Mouse (Mus musculus): ENCODE results near the gene Zmym5. TPM values are rescaled to one million over a fixed set of nuclear protein-coding genes. Genes with fewer than 3 reads are reported as not detected.
"Not testable (repeated sequence)": the region's sequence is repeated elsewhere in the genome, so short reads cannot be mapped to it uniquely, and the experiment has no call there.

Zmym5 gene
- polyA plus RNA-seq (2015; fragmentation: Nextera tagmentation; extraction: Ambion mirVana): 23.6 and 26.2 TPM in 2 replicates

GRCm38 (mm10) chr14:56811701-56812339 is at the start of gene Zmym5:
Gene Zmym5, minus strand, starts transcription at chr14:56811716.
- peak within 1 kb of the TSS; percentile 65 for H3K4me2 ChIP-seq (ENCODE audit: low read depth, low read length)
- ATAC-seq (ENCODE audit: insufficient read depth, low FRiP score): peak; percentile 99
- H3K9ac ChIP-seq (ENCODE audit: low read length): peak within 1 kb of the TSS; percentile 86
- not testable (repeated sequence) for H3K9me3 ChIP-seq (replicated peaks; ENCODE audit: control insufficient read depth, low read length); H3K27me3 ChIP-seq (ENCODE audit: control insufficient read depth, insufficient read depth, low read length); H3K36me3 ChIP-seq (ENCODE audit: control insufficient read depth, insufficient read depth, low read length)
- 0% methylated on average over 43 of the region's 72 CpGs for WGBS
- peak within 1 kb of the TSS; percentile 95 for H3K27ac ChIP-seq (ENCODE audit: low read length)
- peaks cover 13% of the 10 kb centered on the region for H3K4me1 ChIP-seq (ENCODE audit: control insufficient read depth, insufficient read depth, low read length)
- H3K4me3 ChIP-seq (replicated peaks; ENCODE audit: low read length): peak within 1 kb of the TSS; percentile 73

- Histone ChIP-seq H3K9ac (ENCODE audit: low read length) (no peak overlapping the region), H3K27me3 (ENCODE audit: control insufficient read depth, insufficient read depth, low read length) (no peaks in the 10 kb centered on the region), H3K4me3 (replicated peaks; ENCODE audit: low read length) (no peak overlapping the region), H3K9me3 (replicated peaks; ENCODE audit: control insufficient read depth, low read length) (peaks cover 5% of the 10 kb centered on the region; the same call in 1 of the 2 replicates), H3K4me1 (ENCODE audit: control insufficient read depth, insufficient read depth, low read length) (no peaks in the 10 kb centered on the region), H3K4me2 (ENCODE audit: low read depth, low read length) (no peak overlapping the region), H3K36me3 (ENCODE audit: control insufficient read depth, insufficient read depth, low read length) (no peaks in the 10 kb centered on the region), H3K27ac (ENCODE audit: low read length) (no peak overlapping the region)
- ATAC-seq (ENCODE audit: insufficient read depth, low FRiP score): no peak
- WGBS: 55% methylated on average over 2 of the region's 2 CpGs
Observed at GRCm38 (mm10) chr14:56849681-56850080, 38.2 kb upstream of the Zmym5 start.

DNA sequence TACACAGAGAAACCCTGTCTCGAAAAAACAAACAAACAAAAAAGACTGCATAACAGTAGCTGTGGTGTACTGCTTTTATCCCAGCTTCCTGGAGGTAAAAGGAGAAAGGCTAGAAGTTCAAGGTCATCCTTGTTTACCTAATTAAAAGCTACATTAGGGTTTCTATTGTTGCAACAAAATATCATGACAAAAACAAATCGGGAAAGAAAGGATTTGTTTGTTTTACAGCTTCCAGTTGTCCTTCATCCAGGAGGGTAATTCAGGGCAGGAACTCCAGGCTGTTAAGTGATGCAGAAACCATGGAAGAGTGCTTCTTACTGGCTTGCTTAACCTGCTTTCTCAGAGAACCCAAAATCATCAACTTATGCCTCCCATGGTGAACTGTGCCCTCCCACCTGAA is 36.8 kb upstream of the Zmym5 start:
- WGBS: 61% methylated on average over 2 of the region's 2 CpGs
- no peaks in the 10 kb centered on the region for H3K4me1 ChIP-seq (ENCODE audit: control insufficient read depth, insufficient read depth, low read length)
- H3K27me3 ChIP-seq (ENCODE audit: control insufficient read depth, insufficient read depth, low read length): no peaks in the 10 kb centered on the region
- ATAC-seq (ENCODE audit: insufficient read depth, low FRiP score): no peak
- no peaks in the 10 kb centered on the region for H3K36me3 ChIP-seq (ENCODE audit: control insufficient read depth, insufficient read depth, low read length)
- no peak overlapping the region for H3K27ac ChIP-seq (ENCODE audit: low read length)
- no peak overlapping the region for H3K4me3 ChIP-seq (replicated peaks; ENCODE audit: low read length)
- H3K9ac ChIP-seq (ENCODE audit: low read length): no peak overlapping the region
- no peak overlapping the region for H3K4me2 ChIP-seq (ENCODE audit: low read depth, low read length)
- no peaks in the 10 kb centered on the region; the same call in 1 of the 2 replicates for H3K9me3 ChIP-seq (replicated peaks; ENCODE audit: control insufficient read depth, low read length)

GRCm38 (mm10) chr14:56844507-56844906 is 33.0 kb upstream of the Zmym5 start:
- Histone ChIP-seq H3K36me3 (ENCODE audit: control insufficient read depth, insufficient read depth, low read length) (no peaks in the 10 kb centered on the region), H3K4me3 (replicated peaks; ENCODE audit: low read length) (no peak overlapping the region), H3K27ac (ENCODE audit: low read length) (no peak overlapping the region), H3K4me1 (ENCODE audit: control insufficient read depth, insufficient read depth, low read length) (no peaks in the 10 kb centered on the region), H3K4me2 (ENCODE audit: low read depth, low read length) (no peak overlapping the region), H3K9me3 (replicated peaks; ENCODE audit: control insufficient read depth, low read length) (no peaks in the 10 kb centered on the region), H3K27me3 (ENCODE audit: control insufficient read depth, insufficient read depth, low read length) (no peaks in the 10 kb centered on the region), H3K9ac (ENCODE audit: low read length) (no peak overlapping the region)
- ATAC-seq (ENCODE audit: insufficient read depth, low FRiP score): 0 out of 2 replicates have a peak, but pooled peaks have one; percentile 64
- WGBS: 10% methylated on average over 2 of the region's 2 CpGs

DNA sequence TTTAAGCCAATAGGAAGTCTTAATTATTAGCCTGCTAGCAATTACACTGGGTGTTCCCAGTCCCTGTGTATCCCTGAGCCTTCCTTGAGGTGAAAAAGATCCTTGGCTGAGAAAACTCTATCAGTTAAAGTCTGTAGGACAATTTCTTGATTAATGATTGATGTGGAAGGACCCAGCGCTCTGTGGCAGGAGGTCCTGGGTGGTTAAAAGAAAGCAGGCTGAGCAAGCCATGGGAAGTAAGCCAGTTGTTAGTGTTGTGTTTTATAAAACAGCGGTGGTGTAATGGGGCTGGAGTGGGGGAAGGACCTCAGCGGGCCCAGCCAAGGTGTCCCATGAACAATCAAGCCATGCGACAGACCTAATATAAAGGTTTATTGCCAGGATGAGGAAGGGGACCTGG is 32.5 kb upstream of the Zmym5 start:
- no peak overlapping the region for H3K4me2 ChIP-seq (ENCODE audit: low read depth, low read length)
- H3K9me3 ChIP-seq (replicated peaks; ENCODE audit: control insufficient read depth, low read length): no peaks in the 10 kb centered on the region
- H3K36me3 ChIP-seq (ENCODE audit: control insufficient read depth, insufficient read depth, low read length): no peaks in the 10 kb centered on the region
- 53% methylated on average over 4 of the region's 4 CpGs for whole genome bisulfite sequencing
- no peak overlapping the region for H3K27ac ChIP-seq (ENCODE audit: low read length)
- H3K27me3 ChIP-seq (ENCODE audit: control insufficient read depth, insufficient read depth, low read length): no peaks in the 10 kb centered on the region
- no peak overlapping the region for H3K9ac ChIP-seq (ENCODE audit: low read length)
- H3K4me3 ChIP-seq (replicated peaks; ENCODE audit: low read length): no peak overlapping the region
- no peaks in the 10 kb centered on the region for H3K4me1 ChIP-seq (ENCODE audit: control insufficient read depth, insufficient read depth, low read length)
- ATAC-seq (ENCODE audit: insufficient read depth, low FRiP score): no peak

DNA sequence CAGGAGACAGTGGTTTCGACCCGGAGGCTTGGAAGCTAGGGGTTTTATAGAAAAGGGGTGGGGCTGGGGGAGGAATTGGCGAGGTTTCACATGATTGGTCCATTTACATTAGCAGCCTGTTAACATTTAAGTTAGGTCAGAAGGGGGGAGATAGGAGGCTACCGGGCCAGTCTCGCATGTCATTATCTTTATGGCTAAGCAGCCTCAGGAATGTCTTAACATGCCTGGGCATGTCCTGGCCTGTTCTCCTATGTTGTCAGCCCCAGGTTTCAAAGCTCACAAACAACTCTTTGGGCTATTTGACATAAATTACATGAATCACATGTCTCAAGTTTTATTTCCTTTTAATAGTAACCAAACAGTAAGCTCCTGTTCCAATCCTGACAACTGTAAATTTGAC is 23.1 kb upstream of the Zmym5 start:
- not testable (repeated sequence) for H3K4me3 ChIP-seq (replicated peaks; ENCODE audit: low read length); H3K4me1 ChIP-seq (ENCODE audit: control insufficient read depth, insufficient read depth, low read length); ATAC-seq (ENCODE audit: insufficient read depth, low FRiP score); H3K27ac ChIP-seq (ENCODE audit: low read length); H3K9ac ChIP-seq (ENCODE audit: low read length); H3K27me3 ChIP-seq (ENCODE audit: control insufficient read depth, insufficient read depth, low read length); H3K9me3 ChIP-seq (replicated peaks; ENCODE audit: control insufficient read depth, low read length); H3K4me2 ChIP-seq (ENCODE audit: low read depth, low read length); H3K36me3 ChIP-seq (ENCODE audit: control insufficient read depth, insufficient read depth, low read length)
- 88% methylated on average over 5 of the region's 5 CpGs for WGBS

DNA sequence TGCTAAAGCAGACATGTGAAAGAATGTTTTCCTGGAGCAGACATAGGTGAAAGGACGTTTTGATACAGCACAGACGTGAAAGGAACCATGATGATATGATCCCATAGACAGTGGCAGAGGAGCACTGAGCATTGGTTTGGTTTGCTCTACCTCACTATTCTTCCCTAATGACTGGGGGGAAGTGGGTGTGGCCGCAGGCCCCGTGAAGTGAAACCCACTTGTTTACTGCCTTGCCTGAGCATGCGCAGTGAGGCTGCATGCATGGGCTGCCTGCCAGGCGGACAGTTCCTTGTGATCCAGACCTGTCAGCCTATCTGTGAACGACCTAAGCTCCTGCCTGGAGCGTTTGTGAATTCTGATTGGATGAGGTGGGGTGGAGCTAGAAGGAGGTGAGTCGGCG is 21.7 kb upstream of the Zmym5 start:
- H3K9me3 ChIP-seq (replicated peaks; ENCODE audit: control insufficient read depth, low read length); H3K9ac ChIP-seq (ENCODE audit: low read length); H3K4me3 ChIP-seq (replicated peaks; ENCODE audit: low read length); ATAC-seq (ENCODE audit: insufficient read depth, low FRiP score); H3K27me3 ChIP-seq (ENCODE audit: control insufficient read depth, insufficient read depth, low read length); H3K36me3 ChIP-seq (ENCODE audit: control insufficient read depth, insufficient read depth, low read length); H3K4me1 ChIP-seq (ENCODE audit: control insufficient read depth, insufficient read depth, low read length): not testable (repeated sequence)
- Histone ChIP-seq H3K4me2 (ENCODE audit: low read depth, low read length) (0 out of 2 replicates have a peak overlapping the region, but pooled peaks have one; percentile 1), H3K27ac (ENCODE audit: low read length) (peak overlapping the region; percentile 32)
- 55% methylated on average over 10 of the region's 10 CpGs for WGBS

GRCm38 (mm10) chr14:56832563-56833113 is 21.1 kb upstream of the Zmym5 start:
- Histone ChIP-seq H3K27ac (ENCODE audit: low read length) (peak overlapping the region; percentile 32; the same call in 1 of the 2 replicates), H3K4me3 (replicated peaks; ENCODE audit: low read length) (no peak overlapping the region), H3K4me2 (ENCODE audit: low read depth, low read length) (no peak overlapping the region), H3K9ac (ENCODE audit: low read length) (no peak overlapping the region), H3K36me3 (ENCODE audit: control insufficient read depth, insufficient read depth, low read length) (no peaks in the 10 kb centered on the region), H3K27me3 (ENCODE audit: control insufficient read depth, insufficient read depth, low read length) (no peaks in the 10 kb centered on the region), H3K9me3 (replicated peaks; ENCODE audit: control insufficient read depth, low read length) (no peaks in the 10 kb centered on the region), H3K4me1 (ENCODE audit: control insufficient read depth, insufficient read depth, low read length) (no peaks in the 10 kb centered on the region)
- ATAC-seq (ENCODE audit: insufficient read depth, low FRiP score): peak; percentile 83; the same call in 1 of the 2 replicates
- WGBS: 53% methylated on average over 1 of the region's 1 CpGs

DNA sequence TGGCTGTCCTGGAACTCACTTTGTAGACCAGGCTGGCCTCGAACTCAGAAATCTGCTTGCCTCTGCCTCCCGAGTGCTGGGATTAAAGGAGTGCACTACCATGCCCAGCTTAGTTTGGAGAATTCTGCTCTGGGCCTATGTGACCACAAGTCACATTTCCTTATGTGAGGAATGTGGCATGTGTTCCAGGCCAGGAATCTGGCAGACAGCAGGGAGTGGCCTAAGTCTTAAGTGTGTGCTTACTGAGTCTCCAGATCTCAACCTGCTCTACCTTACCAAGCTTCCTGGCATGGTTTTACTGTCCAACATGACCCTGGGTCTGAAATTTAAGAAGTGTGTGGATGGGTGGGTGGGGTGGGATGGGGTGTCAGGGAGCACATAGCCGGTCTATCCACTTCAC is 20.6 kb upstream of the Zmym5 start:
- no peaks in the 10 kb centered on the region for H3K27me3 ChIP-seq (ENCODE audit: control insufficient read depth, insufficient read depth, low read length)
- no peaks in the 10 kb centered on the region for H3K36me3 ChIP-seq (ENCODE audit: control insufficient read depth, insufficient read depth, low read length)
- no peak overlapping the region for H3K4me2 ChIP-seq (ENCODE audit: low read depth, low read length)
- no peak overlapping the region for H3K9ac ChIP-seq (ENCODE audit: low read length)
- H3K27ac ChIP-seq (ENCODE audit: low read length): no peak overlapping the region
- ATAC-seq (ENCODE audit: insufficient read depth, low FRiP score): peak; percentile 66; the same call in 1 of the 2 replicates
- H3K9me3 ChIP-seq (replicated peaks; ENCODE audit: control insufficient read depth, low read length): no peaks in the 10 kb centered on the region
- 70% methylated on average over 3 of the region's 3 CpGs for WGBS
- no peaks in the 10 kb centered on the region for H3K4me1 ChIP-seq (ENCODE audit: control insufficient read depth, insufficient read depth, low read length)
- no peak overlapping the region for H3K4me3 ChIP-seq (replicated peaks; ENCODE audit: low read length)
